Mouse (Mus musculus): ENCODE measurements around the gene Ophn1.

Gene Ophn1

DNA sequence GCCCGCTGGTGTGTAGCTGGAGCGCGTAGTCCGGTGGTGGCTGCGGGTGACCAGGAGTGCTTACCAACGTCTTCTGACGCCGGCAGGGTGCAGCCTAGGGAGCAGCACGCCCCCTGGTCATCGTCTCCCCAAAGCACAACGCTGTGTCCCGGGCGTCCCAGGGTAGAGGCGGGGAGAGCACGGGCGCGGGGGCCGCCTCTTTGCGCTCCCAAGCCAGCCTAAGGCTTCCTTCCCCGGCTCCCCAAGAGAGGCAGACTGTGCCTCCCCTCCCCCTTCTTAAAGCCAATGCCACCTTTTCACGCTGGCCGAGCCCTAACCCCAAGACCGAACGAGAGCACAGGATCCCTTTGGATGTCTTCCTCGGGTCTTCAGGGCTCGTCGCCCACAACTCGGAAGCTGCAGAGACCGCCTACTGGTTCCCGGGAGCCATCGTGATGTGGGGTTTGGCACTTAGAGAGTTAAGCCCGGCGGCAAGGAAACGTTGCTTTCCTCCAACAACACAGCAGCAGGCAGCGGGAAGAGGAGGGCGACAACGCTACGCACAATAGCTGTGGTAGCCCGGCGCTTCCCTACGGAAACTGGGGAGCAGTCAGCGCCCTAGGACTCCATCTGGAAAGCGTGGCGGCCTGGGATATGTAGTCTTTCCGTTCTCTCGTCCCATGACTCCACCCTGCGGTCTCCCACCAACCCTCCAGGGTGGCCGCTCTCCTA is at the start of gene Ophn1:
Gene Ophn1, minus strand, starts transcription at position 620 of the 711 bp plus-strand sequence.
- DNase-seq (ENCODE audit: low spot score), result peak; percentile 36

GRCm38 (mm10) chrX:98937555-98938294 is 46.9 kb upstream of the Ophn1 start:
- DNase-seq (ENCODE audit: low spot score), result peak; percentile 82

DNA sequence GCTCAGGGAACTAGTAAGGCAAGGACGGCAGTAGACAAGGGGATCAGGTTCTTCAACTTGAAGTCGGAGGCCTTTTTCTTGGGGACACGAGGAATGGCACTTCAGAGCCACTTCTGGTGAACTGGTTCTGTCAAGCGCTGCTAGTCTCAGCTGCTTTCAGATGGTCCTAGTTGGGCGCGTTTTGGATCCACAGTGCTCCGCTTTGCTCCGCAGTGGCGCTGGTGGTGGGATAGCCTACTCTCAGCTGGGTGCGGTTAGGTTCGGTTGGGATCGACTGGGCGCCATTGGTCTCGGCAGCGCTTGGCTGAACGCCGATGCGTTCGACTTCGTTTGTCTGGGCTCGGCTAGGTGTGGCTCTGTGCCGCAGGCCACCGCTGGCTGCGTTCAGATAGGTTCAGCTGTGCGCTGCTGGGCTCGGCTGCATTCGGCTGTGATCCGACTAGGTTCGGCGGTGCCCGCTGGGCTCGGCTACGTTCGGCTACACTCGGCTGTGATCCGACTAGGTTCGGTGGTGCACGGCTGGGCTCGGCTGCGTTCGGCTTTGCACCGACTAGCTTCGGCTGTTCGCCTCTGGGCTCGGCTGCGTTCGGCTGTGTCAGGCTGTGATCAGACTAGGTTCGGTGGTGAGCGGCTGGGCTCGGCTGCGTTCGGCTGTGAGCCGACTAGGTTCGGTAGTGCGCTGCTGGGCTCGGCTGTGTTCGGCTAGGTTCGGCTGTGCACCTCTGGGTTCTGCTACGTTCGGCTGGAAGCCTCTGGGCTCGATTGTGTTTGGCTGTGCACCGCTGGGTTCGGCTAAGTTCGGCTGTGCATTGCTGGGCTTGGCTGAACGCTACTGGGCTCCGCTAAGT is 46.1 kb upstream of the Ophn1 start:
- peak; percentile 96 for DNase-seq (ENCODE audit: low spot score)

DNA sequence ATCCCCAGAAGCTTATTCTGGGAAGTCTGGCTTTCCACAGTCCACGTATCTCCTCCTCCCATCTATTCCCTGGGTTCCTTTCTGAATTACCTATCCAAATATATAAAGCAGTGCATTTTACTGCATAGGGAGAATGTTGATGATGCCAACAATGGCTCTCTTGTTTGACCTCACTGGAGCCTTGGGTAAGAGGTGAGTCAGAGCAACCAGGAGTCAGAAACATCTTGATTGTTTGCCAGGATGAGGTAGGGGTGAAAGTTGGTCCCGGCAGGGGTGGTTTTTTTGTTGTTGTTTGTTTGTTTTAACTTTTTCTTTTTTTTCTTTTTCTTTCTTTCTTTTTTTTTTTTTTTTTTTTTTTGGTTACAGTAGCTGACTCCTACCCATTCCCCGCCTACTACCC is 45.3 kb upstream of the Ophn1 start, which contains the start of gene Yipf6:
Gene Yipf6, plus strand, starts transcription at position 216 of the 400 bp plus-strand sequence.
- no peak for DNase-seq (ENCODE audit: low spot score)

DNA sequence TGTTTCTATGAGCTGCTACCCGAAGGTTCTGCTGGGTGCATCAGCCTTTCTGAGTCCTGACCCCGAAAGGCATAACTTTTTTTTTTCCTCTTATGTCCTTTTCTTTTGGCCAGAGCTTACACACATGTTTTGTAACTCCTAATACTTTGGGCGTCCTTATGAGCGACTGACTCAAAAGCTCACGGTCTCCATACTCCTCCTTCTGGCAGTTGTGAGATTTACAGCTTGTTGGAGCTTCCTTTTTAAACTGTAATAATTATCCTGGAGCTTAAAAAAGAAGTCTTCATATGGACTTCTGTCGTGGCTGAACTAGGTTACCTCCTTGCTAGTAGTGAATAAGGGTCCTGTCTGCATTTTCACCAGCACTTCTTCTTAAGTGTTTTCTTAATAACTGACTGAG is 28.6 kb upstream of the Ophn1 start:
- DNase-seq (ENCODE audit: low spot score), result peak; percentile 15

GRCm38 (mm10) chrX:98908910-98909309 is 18.1 kb upstream of the Ophn1 start:
- no peak for DNase-seq (ENCODE audit: low spot score)

GRCm38 (mm10) chrX:98904226-98904625 is 13.4 kb upstream of the Ophn1 start:
- DNase-seq (ENCODE audit: low spot score), result no peak

DNA sequence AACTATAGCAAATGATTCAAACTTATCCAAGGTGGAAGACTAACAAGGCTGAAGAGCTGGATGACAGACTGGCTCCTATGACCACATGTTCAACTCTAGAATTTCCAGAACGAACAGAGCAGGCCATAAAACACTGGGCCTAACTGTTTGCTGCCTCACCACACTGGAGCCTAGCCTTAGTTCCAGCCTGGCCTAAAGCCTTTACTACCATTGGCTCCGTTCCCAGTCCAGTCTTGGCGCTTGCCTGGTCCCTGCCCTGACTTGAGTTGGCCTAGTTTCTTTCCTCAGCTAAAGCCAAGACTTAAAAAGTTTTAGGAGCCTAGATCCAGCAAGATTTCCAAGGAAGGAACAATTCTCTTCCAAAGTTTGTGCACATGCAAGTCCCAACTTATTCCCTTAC is 7.5 kb upstream of the Ophn1 start:
- DNase-seq (ENCODE audit: low spot score), result no peak

GRCm38 (mm10) chrX:98890072-98890405 is 786 bp downstream of the Ophn1 start:
- no peak for DNase-seq (ENCODE audit: low spot score)

GRCm38 (mm10) chrX:98881983-98882382 is 8.8 kb downstream of the Ophn1 start:
- DNase-seq (ENCODE audit: low spot score), result no peak

- no peak for DNase-seq (ENCODE audit: low spot score)
These were observed 9.7 kb downstream of the Ophn1 start for GRCm38 (mm10) chrX:98881085-98881484.

- DNase-seq (ENCODE audit: low spot score), result no peak
These were observed 10.5 kb downstream of the Ophn1 start for GRCm38 (mm10) chrX:98880314-98880713.

DNA sequence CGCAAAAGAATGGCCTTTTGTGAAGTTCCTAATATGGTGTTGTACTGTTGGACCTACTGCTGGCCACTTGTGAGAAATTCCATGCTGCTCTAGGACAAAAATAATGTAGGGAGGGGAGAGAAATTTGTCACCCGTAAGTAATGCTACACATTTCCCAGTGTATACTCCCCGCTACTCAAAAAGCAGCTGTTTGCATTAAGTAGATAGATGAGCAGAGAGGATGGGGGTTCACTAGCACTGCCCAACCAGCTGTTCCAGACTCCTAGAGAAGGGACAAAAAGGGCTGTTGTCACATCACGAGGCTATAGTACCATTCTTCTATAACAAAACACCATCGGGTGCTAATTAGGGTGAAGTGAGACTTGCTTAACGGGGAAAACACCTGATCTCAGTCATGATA is 15.7 kb downstream of the Ophn1 start:
- DNase-seq (ENCODE audit: low spot score), result no peak

- no peak for DNase-seq (ENCODE audit: low spot score)
These were observed 16.7 kb downstream of the Ophn1 start for GRCm38 (mm10) chrX:98874086-98874485.

- no peak for DNase-seq (ENCODE audit: low spot score)
These were observed 18.8 kb downstream of the Ophn1 start for GRCm38 (mm10) chrX:98872064-98872463.

GRCm38 (mm10) chrX:98870541-98870940 is 20.3 kb downstream of the Ophn1 start:
- no peak for DNase-seq (ENCODE audit: low spot score)

- no peak for DNase-seq (ENCODE audit: low spot score)
These were observed 21.1 kb downstream of the Ophn1 start for GRCm38 (mm10) chrX:98869735-98870134.

- DNase-seq (ENCODE audit: low spot score), result no peak
These were observed 21.7 kb downstream of the Ophn1 start for GRCm38 (mm10) chrX:98869165-98869564.

GRCm38 (mm10) chrX:98860167-98860566 is 30.7 kb downstream of the Ophn1 start:
- DNase-seq (ENCODE audit: low spot score), result no peak

DNA sequence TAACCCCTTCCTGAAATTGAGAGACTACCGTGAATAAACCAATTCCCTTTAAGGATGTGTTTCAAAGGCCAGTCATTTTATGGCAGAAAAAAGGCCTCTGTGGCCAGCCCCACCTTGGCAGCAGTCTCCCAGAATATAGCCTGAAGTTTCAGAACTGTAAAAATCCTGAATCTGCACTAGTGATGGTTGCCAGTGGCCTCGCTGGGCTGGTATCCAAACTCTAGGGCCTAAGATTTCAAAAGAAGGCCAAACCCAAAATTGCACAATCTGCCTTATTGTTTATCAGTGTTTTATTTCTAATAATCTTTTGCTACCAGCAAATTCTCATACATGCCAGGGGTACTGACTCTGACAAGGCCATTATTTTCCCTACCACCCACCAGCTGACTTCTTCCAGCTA is 34.8 kb downstream of the Ophn1 start:
- DNase-seq (ENCODE audit: low spot score), result no peak

GRCm38 (mm10) chrX:98850869-98851268 is 40.0 kb downstream of the Ophn1 start:
- no peak for DNase-seq (ENCODE audit: low spot score)

DNA sequence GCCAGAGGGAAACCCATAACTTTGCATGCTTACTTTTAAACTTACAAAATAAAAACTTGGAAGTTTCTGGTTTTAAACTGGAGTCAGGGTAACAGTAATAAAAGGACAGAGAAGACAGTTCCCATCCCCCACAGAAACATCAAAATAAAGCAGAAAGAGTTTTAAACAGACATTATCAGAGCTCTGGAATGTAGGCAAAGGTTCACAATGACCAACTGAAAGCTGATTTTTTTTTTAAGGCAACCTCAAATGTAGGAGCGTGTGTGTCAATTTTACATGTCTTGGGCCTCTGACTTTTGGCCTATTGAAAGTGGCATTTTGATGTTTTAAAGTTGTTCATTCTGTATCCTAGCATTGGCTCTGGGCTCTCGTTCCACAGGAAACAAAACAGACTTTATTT is 49.2 kb downstream of the Ophn1 start:
- no peak for DNase-seq (ENCODE audit: low spot score)

- no peak for DNase-seq (ENCODE audit: low spot score)
These were observed 54.8 kb downstream of the Ophn1 start for GRCm38 (mm10) chrX:98835989-98836388.
